Mouse (Mus musculus) CH12F3 (cell line): Measurements from ENCODE around the gene Krt78.
"Not testable (repeated sequence)": the region's sequence is repeated elsewhere in the genome, so short reads cannot be mapped to it uniquely, and the experiment has no call there.

Experiments
- in situ Hi-C: fragments of 300-500 bp; cut with MboI; formaldehyde crosslinking; loops from 2 replicates; pipeline ENCODE4 v1.14.3; 2020; ENCODE audit warnings: low sequenced_read_pairs

Krt78 gene

GRCm38 (mm10) chr15:101954187-101954586 is at the start of gene Krt78:
Gene Krt78 (minus strand): TSS chr15:101954287.
- in situ Hi-C loops: no loop called here

- in situ Hi-C loops: no loop called here
Measured at GRCm38 (mm10) chr15:102003516-102003915, 49.4 kb upstream of the Krt78 start.

DNA sequence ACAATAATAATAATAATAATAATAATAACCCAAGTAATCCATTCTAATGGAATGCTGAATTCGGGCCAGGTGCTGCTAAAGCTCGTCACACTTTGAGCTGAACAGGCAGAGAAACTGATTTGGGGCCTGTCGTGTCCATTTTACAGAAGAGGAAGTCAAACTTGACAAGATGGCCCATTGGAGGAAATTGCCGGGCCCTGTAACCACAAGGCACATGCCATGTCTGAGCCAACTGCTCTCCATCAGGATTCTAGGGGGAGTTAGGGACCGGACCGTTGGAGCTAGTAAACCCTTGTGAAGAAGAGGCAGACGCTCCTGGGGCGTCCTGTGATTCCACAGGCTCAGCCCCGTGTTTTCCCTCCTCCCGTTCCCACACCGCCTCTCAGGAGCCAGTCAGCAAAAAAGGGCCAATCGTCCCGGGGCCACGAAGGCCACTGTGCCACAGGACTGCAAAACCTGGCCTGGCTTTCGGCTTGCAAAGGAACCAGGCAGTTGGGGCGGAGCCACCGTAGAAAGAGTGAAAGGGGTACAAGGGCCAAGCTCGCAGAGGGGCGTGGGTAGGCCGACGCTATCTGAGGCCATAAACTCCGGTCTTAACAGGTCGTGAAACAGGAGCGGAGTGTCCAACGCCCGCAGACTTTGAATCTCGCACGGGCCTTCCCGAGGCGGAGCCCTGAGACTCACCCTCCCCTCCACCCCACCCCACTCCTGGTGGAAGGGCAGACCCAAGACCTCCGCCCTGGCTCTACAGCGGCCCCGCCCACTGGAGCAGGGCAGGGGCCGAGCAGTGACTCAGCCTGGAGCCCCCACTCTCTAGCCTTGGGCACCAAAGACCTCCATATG is 48.8 kb upstream of the Krt78 start:
- in situ Hi-C loops: no loop called here

DNA sequence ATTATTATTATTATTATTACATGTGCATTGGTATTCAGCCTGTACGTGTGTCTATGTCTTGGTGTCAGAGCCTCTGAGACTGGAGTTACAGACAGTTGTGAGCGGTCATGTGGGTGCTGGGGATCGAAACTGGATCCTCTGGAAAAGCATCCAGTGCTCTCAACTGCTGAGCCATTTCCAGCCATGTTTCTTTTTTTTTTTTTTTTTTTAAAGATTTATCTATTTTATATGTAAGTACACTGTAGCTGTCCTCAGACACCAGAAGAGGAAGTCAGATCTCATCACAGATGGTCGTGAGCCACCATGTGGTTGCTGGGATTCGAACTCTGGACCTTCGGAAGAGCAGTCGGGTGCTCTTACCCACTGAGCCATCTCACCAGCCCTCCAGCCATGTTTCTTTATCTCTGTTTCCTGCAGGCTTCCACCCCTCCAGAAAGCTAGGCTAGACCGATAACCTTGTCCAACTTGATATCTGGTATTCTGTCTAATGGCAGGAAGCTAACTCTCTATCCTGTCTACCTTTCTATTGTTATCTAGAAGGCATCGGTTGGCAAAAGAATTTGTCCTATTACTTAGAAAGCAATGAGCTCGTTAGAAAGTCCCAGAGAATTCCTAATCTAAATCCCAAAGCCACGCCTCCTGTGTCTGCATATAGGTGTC is 45.7 kb upstream of the Krt78 start:
- in situ Hi-C loops: no loop called here

GRCm38 (mm10) chr15:101999156-101999555 is 45.1 kb upstream of the Krt78 start:
- in situ Hi-C loops: no loop called here

DNA sequence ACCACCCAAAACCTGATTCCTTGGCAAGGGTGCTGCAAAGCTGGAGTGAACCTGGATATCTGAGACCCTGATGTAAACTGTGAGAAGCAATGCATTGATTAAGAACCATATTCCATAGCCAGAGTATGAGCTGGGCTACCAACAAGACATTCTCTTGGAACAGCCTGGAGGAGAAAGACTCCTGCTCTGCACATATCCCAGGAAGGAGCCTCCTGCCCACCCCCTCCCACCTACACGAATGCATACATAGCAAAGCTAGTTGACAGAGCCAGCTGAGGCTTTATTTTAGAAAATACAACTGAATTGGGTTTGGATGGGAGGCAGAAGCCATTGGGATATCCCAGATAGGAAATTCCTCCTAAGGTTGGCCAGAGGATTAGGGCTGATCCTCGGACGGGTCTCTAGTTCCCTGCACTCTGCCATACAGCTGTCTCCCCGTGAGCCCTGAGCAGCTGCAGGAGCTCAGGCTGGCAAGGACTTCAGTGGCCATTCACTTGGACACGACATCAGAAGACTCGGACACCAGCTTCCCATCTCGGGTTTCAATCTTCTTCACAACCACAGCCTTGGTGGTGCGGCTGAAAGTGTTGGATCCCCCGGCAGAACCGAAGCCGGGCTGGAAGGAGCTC is 42.5 kb upstream of the Krt78 start:
- in situ Hi-C loops: not testable (repeated sequence)

DNA sequence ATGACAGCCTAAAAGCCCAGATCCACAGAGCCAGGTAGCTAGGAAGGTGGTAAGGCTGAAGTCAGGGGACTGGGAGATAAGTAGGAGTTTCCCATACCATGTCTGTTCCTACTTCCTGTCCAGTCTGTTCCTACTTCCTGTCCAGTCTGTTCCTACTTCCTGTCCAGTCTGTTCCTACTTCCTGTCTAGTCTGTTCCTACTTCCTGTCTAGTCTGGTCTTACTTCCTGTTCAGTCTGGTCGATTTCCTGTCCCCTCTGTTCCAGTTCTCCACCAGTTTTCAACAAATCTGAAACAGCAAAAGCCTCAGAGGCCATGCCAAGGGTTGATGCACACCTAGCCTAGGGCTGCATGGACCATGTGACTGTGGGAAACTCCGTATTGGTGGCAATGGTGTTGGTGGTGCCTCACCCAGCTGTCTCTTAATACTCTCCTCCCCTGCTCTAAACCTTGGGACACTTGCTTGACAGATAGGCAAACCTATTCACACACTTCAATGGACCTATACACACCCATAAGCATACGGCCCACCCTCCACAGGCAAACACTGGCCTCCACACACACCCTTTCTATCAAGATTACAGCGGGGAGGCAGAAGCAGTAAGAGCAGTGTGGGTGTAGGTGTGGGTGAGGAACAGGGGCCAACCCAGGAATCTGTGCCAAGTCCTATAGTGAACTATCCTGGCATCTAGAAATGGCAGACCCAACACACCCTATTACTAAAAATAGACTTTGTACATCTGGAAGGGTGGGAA is 41.6 kb upstream of the Krt78 start:
- in situ Hi-C loops: no loop called here

GRCm38 (mm10) chr15:101994365-101994764 is 40.3 kb upstream of the Krt78 start:
- in situ Hi-C loops: loop anchor here (5.0 kb wide), 1 partner anchor 68 kb away; no protein-coding TSS in a partner anchor

DNA sequence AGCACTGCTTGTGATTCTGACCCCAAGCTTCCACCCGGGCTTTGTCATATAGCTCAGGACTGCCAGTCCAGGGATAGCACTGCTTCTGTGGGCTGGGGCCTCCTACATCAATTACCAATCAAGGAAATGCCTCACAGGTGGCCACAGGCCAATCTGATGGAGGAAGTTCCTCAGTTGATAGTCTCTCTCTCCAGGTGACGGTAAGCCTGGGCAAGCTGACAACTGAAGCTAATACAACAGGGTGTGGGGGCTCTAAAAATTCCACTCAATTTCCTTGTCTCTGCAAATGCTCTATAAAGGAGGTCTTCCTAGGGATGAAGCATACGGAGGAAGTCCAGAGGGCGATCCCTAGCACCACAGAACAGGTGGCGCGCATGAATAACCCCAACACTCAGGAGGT is 36.9 kb upstream of the Krt78 start:
- in situ Hi-C loops: loop anchor here (5.0 kb wide), 1 partner anchor 71 kb away; no protein-coding TSS in a partner anchor

GRCm38 (mm10) chr15:101988714-101989113 is 34.6 kb upstream of the Krt78 start:
- in situ Hi-C loops: no loop called here

DNA sequence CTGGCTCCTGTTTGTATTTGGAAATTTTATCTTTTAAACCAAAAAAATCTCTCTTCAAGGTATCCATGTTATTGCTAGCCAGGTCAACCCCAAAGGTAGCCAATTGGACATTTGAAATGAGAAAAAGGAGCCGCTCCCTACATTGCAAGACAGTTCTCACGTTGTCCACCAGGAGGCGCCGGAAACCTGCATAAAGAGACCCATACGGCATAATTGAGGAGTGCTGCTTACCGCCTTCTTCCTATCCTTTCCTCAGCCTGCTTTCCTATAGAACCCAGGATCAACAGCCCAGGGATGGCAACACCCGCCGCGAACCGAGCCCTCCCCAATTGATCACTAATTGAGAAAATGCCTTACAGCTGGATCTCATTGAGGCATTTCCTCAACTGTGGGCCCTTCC is 34.0 kb upstream of the Krt78 start:
- in situ Hi-C loops: no loop called here

- in situ Hi-C loops: loop anchor here (5.0 kb wide), 2 partner anchors 212 to 462 kb away; no protein-coding TSS in a partner anchor
Measured at GRCm38 (mm10) chr15:101984746-101985145, 30.7 kb upstream of the Krt78 start.

DNA sequence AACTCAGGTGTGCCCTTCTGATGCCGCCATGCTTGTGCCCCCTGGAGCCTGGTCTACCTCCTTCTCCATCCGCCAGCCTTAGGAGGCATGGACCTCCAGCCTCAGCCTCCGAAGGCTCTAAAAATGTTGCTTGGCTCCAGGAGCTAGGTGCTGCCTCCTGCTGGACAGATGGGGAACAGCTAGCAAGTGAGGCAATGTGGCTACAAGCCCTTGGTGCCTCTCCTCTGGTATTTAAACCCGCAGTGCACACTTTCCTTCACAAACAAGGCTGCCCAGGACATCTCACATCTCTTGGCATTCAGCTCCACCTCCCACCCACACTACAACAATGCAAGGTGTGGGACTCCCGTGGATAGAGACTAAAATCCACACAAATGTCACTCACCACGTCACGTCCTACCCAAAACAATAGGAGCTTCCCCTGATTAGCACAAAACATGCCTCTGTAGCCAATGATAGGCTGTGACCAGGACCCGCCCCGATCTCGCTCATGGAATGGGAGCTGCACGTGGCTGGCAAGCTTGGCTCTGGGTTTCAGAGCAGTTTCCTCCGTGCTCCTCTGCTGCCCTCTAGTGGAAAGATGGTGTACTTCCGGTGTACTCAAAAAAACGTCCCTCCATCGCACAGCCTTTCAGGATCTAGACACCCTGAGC is 30.0 kb upstream of the Krt78 start:
- in situ Hi-C loops: loop anchor here (5.0 kb wide), 2 partner anchors 212 to 462 kb away; no protein-coding TSS in a partner anchor

DNA sequence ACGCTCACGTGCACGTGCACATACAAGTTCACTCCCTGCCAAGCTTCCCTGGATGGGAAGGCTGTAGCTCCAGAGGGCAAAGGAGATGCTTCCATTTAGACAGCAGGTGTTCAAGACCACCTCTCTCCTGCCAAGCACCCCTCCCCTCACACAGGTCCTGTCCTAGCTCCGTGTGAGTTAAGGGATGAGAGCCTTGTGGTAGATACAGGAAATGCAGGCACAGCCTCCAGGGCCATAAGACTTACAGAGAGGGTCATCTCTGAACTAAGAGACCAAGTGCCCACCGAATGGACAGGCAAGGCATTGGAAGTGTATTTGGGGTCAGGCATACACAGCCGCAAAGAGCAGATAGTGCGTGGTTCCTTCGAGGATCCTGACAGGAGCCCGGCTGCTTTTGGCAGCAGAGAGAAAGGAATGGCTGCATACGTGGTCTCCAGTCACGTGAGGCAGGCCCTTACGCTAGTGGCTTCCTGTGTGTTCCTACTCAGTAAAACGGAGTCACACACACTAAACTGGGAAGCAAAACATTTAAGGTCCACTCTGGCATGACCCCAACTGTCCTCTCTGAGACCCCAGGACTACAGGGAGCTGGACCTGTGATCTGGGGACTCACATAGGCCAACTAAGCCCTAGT is 29.3 kb upstream of the Krt78 start:
- in situ Hi-C loops: loop anchor here (5.0 kb wide), 2 partner anchors 211 to 461 kb away; no protein-coding TSS in a partner anchor

DNA sequence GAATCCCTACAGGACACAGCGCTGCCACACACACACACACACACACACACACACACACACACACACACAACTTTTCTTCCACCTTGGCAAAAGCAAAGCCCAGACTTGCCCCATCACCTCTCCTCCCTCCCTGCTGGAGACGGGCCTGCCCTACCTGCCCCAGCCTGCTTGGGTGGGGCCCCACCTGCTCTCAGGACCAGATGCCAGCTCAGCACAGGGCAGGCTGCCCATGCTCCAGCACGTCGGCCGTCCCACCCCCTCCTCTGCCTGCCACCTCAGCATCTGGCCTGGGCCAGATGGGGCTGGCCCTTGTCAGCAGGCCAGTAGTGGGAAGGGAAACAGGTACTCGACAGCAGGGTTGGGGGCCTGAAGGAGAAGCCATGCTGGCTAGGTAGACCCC is 26.8 kb upstream of the Krt78 start:
- in situ Hi-C loops: loop anchor here (5.0 kb wide), 2 partner anchors 209 to 459 kb away; no protein-coding TSS in a partner anchor

GRCm38 (mm10) chr15:101977043-101977726 is 23.1 kb upstream of the Krt78 start:
- in situ Hi-C loops: loop anchor here (5.0 kb wide), 1 partner anchor 645 kb away; no protein-coding TSS in a partner anchor

DNA sequence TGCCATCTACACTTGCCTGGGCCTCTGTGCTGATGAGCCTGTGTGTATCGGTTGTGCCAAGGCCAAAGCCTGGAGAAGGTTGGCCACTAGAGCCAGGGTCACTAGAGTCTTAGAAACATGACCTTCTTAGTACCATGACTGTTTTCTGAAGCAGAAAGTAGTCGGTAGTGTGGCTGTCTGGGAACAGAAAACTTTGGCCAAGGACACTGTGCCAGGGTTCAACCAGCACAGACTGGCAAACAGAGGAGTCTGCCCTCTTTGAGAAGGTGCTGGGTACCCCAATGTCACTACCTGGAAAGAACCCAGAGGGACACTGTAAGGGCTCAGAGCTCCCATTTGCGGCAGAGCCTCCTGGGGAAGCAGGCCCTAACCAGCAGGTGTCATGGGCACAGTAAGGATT is 22.6 kb upstream of the Krt78 start:
- in situ Hi-C loops: loop anchor here (5.0 kb wide), 1 partner anchor 644 kb away; no protein-coding TSS in a partner anchor

DNA sequence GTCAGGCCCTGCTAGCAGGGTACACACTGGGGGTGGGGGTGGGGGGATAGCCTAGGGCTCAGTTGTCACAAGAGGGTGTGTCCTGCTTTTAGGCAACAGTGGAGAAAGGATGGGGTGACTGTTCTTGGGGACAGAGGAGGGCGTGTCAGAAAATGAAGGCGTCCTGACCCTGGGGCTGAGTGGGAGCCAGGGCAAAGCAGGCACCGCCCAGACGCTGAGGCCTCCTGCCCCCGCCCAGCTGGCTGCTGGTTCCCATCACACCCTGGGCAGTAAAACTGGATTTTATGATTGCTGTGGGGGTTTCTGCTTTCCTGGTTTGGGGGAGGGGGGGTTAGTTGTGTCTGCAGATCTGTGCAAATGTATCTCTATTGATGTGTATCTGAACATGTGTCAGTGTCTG is 21.9 kb upstream of the Krt78 start:
- in situ Hi-C loops: loop anchor here (5.0 kb wide), 1 partner anchor 644 kb away; no protein-coding TSS in a partner anchor
